Mouse (Mus musculus) ZHBTc4 (cell line): ENCODE results near the gene Astn1.

Source experiments
- DNase-seq: peaks from one replicate; pipeline ENCODE4 v3.0.0-alpha.2; 2011; ENCODE audit warnings: low read depth, low spot score

Gene Astn1

DNA sequence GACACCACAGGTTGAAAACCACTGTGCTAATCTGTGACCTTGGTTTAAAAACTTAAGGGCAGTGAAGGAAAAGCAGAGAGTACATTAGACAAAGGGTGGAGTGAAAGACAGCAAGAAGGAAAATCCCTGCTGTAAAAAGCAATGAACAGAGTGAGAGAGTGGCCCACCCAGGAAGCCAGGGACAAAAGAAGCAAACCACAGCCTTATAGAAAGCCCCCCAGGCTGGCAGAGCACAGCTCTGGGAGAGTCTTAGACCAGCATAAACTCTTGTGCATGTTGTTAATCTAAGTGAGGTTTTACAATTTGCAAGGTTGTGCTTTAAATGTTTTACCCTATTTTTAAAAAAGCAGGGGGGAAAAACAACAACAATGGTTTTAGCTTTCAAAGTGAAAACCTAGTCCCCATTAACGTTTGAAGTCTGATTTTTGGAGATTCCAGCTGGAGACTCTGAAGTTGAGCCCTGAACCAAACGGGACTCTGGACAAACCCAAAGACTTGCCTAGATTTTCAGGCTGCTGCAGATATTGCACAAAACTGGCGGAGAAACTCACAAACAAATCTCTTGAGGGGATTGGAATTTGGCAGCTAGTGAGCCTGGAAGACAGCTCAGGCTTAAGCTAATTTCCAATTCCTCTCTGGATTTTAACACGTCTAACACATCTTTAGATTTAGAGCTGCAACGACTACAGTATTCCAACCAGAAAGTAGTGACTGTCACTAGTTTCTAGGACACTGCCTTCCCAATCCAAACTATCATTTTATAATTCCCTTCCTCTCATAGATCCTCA lies 377.3 kb downstream of the Astn1 start:
- no peak for DNase-seq

DNA sequence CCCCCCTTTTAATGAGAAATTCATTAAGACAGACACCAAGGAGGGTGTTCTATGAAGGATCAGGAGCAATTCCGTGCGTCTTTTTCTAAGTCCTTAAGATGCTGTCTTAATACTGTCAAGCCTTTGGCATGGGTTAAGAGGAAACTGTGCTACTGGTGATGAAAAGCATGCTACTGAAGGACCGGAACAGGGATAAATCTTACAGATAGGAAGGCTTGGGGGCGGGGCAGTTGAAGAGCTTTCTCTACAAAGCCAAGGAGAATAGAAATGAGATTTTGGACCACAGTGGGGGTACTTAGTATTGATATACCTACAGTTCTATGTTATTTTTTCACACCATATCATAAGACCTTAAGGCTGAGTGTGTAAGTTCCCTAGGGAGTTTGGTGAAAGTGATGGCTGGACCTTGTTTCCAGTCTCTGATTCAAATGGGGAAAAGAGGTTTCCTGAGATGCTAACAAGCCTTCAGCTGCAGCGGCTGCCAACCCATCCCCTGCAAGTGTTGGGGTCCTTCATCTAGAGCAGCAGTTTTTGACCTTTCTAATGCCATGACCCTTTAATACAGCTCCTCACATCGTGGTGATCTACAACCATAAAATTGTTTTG lies 378.2 kb downstream of the Astn1 start:
- DNase-seq: no peak

DNA sequence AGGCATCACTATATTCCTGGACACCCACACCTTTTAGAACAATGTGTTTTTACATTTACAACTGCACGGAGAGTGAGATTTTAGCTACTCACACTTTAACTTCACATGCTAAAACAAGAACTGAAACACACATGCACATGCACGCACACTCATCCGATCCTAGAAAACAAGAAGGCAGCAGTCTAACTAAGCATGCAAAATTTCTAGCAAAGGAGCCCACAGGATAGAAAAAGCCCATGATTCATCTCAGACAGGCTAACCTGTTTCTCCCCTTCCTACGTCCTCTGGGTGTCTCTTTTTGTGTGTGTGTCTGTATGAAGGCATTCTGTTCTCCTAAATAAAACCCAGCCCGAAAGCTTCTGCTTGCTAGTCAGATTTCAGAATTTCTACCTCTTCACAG lies 378.9 kb downstream of the Astn1 start:
- DNase-seq: no peak
